Mouse (Mus musculus) right cerebral cortex, postnatal 4 days (tissue): ENCODE data around the gene Abl2.
"Not testable (repeated sequence)": the region's sequence is repeated elsewhere in the genome, so short reads cannot be mapped to it uniquely, and the experiment has no call there.

Experiments used
- DNase-seq: peaks from one replicate; pipeline ENCODE4 v3.0.0-alpha.2; 2022

Abl2 gene

GRCm38 (mm10) chr1:156639455-156639854 is 80.9 kb downstream of the Abl2 start:
- DNase-seq, result no peak

DNA sequence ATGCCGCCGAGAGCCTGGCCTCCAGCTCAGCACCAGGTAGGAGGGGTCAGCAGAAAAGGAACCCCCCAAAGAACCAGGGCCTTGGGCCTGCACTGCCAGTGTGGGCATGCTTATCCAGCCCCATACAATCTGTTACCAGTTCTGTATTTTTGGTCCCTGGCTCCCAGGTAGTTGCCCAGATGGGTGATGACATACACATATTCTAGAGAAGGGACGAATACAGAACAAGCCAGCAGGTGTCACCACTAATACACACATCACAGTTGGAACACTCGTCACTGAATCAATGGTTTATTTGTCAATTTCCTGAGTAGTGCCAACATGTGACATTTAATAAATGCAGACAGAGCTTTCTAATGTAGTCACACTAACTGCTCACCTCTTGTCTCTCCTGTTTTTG is 82.0 kb downstream of the Abl2 start:
- no peak for DNase-seq

DNA sequence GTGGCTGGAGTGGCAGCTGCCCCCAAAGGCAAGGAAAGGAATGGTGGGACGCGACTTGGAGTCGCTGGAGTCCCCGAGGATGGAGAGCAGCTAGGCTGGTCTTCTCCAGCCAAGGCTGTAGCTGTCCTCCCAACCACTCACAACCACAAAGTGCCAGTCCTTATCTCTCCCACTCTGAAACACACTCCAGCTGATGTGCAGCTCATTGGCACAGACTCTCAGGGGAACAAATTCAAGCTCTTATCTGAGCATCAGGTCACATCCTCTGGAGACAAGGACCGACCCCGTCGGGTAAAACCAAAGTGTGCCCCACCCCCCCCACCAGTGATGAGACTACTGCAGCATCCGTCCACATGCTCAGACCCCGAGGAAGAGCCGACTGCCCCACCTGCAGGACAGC is 83.2 kb downstream of the Abl2 start:
- DNase-seq, result no peak

- no peak for DNase-seq
Observed at GRCm38 (mm10) chr1:156642813-156643212, 84.2 kb downstream of the Abl2 start.

DNA sequence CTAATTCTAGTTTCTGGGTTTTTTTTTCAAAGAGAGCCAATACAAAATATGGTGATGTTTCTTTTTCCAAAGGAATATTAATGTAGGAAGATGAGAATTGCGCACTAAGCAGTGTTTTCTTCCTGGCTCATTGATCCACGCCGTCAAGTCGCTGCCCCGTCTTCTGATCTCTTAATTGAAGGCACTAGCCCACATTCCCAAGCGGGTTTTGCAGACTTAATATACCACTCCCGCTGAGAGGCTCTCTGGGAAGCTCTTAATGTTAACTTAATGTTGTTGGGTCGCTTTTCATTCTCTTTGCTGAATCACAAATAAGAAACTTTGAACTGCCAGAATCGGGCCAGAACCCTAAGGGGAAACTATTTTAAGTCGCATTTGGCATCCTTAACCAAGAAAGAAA is 85.5 kb downstream of the Abl2 start:
- no peak for DNase-seq

GRCm38 (mm10) chr1:156644780-156645523 is 86.4 kb downstream of the Abl2 start:
- DNase-seq, result no peak

- DNase-seq, result no peak
Observed at GRCm38 (mm10) chr1:156645971-156646370, 87.4 kb downstream of the Abl2 start.

DNA sequence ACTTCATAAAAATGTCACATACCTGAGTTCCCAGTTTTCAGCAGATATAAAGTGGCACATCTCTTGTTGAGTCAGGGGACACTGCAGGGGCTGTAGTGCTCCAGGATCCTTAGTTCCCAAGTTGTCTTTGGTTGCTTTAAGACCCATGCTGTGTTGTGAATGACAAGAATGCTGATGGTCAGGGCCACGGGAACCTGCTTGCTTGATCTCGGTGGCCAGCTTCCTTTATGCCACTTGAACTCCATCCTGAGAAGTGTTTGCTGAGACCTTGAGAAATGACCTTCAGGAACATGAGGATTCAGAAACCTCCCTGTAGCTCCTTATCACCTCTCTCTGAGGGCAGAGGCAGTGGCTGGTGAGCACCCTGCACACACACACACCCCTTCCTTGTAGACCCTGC is 90.1 kb downstream of the Abl2 start:
- DNase-seq, result no peak

DNA sequence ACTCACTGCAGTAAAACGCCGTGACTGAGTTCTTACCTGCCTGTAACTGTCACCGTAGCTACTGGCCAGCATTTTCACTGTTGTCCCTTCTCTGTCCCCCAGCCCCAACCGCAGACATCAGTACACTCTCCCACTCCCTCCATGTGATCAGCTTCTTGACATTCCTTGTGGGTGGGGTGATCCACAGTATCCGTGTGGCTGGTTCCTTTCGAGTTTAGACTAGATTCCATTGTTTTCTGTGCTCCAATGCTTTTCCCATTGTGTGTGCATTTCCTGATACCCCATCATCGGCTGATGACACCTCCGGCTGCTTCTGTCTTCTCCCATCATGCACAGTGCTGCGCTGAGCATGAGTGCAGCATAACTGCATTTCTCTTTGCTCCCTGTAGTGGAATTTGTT is 92.0 kb downstream of the Abl2 start:
- DNase-seq, result no peak

DNA sequence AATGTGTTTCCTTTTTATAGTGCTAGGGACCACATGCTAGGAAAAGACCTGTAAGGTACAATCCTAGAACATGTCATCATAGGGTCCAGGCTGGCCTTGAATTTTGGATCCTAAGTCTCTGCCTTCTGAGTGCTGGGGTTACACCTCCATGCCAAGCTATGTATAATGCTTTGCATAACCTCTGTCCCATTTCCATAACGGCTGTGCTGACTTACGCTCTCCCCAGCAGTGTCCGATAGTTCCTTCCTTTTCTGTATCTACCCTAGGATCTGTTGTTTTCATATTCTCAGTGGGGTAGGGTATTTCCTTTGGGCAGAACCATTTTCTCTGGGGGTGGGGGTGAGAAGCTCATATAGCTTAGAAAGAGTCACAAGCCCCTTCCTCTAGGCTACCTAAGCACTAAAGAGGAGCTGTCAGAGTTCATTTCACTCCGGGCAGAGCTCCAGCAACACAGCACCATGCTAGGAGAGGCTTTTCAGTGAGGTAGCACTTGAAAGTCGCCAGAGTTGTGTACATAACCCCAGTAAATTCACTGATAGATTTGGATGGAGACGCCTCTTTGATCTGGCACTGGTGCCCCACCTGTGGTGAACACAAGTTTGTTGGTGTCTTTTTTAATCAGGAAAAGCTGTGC is 93.7 kb downstream of the Abl2 start:
- no peak for DNase-seq

DNA sequence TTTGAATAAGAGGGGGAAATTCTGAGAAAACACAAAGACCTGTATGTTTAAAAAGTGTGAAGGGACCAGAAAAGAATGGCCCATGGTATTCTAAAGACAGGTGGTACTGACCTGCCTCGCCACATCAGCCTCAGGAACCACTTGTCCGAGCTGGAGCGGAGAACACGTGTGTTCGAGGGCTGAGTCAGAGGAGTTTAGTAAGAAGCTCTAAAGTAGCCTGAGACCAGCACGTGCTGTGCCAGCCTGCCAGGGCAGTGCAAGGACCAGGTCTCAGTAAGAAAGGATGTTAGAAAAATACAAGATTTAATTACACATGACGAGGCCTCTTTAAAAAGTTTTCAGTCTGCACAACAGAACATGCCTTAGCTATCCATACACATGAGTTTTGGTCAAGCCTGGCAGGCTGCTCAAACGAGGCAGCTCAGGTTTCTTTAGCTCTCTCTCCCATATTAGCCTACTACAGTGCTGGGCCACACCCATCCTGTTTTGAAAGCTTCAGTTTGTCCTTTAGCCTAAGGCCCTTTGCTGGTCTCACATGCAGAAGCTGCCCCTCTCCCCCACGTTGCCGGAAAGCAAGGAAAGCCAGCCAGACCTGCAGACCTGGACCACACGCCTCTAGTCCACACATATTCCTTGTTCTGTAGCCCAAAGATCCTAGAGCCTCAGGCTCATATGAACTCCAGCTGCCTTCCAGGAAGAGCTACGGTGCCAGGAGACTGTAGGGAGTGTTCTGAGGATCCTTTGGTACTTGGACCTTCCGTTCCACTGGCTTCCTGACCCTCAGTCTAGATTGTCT is 96.3 kb downstream of the Abl2 start:
- DNase-seq, result no peak

DNA sequence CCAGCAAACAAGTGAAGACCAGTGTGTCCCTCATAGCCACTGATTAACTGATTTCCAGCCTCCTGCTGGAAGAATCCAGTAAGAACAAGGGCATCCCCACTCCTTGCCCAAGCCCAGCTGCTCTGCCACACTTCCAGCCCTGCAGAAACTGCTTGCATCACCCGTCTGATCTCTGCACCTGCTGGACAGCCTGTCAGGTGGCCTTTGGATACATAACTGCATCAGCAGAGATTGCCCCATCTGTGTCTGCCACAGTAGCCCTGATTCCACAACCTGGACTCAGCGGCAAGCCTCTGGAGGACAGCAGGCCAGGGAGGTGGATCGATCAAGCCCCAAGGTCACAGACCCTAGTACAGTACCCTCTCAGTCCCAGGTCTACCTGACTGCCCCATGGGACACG is 98.9 kb downstream of the Abl2 start:
- DNase-seq, result no peak

GRCm38 (mm10) chr1:156658676-156659075 is 100.1 kb downstream of the Abl2 start:
- DNase-seq, result no peak

- DNase-seq, result no peak
Observed at GRCm38 (mm10) chr1:156659906-156660659, 101.5 kb downstream of the Abl2 start.

DNA sequence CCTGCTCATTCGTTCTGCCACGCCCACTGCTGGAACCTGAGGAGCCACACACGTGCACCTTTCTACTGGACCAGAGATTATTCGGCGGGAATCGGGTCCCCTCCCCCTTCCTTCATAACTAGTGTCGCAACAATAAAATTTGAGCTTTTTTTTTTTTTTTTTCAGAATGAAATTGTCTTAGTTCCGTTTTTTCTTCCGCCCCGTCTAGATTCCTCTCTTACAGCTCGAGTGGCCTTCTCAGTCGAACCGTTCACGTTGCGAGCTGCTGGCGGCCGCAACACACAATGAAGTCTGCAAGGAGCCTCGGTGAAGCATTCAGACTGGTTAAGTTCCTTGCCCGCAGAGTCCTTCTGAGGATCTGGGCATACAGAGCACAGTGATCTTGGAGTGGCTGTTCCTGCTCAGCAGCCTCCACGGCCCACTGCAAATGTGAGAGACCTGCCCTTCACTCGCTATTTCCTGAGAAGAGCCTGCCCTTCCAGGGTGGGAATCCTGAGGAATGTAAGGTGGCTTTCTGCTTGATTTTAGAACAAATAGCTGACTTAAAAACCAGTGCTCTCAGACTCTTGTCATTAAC is 102.2 kb downstream of the Abl2 start:
- not testable (repeated sequence) for DNase-seq

DNA sequence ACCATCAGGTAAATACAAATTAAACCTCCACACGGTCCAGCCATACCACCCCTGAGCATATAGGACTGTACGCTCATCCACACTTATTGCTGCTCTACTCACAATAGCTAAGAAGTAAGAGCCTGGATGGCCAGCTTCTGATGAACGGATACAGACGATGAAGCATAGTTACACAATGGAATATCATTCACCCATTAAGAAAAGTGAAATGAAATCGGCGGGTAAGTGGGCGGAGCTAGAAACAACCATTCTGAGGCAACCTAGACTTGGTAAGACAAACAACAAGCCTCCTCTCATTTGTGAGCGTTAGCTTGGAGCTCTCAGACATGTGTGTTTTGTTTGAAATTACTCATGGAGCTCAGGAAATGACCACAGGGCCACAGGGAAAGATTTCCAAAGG is 107.2 kb downstream of the Abl2 start:
- no peak for DNase-seq

DNA sequence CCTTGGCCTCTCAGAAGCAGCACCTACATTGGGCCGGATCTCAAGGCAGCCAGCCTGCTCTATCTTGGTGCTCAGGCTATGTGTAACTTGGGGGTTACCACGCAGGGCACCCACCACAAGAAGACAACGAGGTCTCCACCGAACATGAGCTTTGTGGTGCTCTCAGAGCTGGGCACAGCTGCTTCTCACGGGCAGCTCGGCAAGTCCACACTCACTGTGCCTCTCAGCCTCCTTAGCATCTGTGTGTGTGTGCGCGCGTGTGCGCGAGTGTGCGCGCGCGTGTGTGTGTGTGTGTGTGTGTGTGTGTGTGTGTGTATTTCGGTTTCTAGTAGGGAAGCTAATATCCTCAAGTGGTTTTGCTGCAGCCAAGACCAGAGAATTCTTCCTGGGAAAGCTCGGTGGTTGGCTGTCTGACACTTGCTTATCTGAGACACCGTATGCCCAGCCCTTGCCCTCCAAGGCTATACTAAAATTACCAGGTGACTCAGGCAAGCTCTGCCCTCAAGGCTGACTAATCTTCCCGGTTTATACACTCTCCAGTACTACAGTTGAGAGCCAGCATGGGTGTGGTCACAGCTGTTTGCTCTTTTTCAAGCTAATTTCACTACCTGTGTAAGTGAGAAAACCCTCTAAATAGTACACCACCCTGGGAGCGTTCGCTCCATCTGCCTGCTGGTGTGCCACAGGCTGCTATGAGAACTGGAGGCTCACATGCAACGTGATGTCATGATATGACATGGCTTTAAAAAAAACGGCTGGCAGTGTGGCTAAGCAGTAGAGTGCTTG is 108.7 kb downstream of the Abl2 start:
- DNase-seq, result no peak

- no peak for DNase-seq
Observed at GRCm38 (mm10) chr1:156668602-156669001, 110.0 kb downstream of the Abl2 start.

- DNase-seq, result no peak
Observed at GRCm38 (mm10) chr1:156669208-156669983, 110.8 kb downstream of the Abl2 start.

DNA sequence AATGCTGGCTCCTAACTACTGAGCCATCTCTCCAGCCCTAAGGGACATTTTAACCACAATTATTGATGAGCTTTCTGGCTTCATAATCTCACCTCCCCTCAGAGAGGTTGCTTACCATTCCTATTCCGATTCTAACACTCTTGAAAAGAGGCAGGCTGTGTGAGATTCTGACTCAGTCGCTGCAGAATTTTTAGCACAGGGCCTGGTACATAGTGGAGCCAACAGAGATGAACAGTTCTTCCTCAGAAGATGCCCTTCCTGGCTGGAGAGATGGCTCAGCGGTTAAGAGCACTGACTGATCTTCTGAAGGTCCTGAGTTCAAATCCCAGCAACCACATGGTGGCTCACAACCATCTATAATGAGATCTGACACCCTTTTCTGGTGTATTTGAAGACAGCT is 113.3 kb downstream of the Abl2 start:
- DNase-seq, result no peak
